In genomic region chr5:118421884-118422821, GRCm38 (mm10) we compare ENCODE assay signal across 7 mouse cellular contexts.
DNase-seq lines count a peak whose midpoint lies in the region; ATAC-seq lines count a peak whose summit lies in the region.

No protein-coding gene starts in this region.

- no peaks in the 10 kb centered on the region for H3K9me3 ChIP-seq in kidney, embryonic 14.5 days (ENCODE audit: control insufficient read depth, low read length)
- no peaks in the 10 kb centered on the region for H3K9me3 ChIP-seq in limb, embryonic 11.5 days (ENCODE audit: control insufficient read depth, low read length)
- H3K9me3 ChIP-seq in neural tube, embryonic 15.5 days (replicated peaks), result no peaks in the 10 kb centered on the region

- H3K27ac ChIP-seq in kidney, embryonic 14.5 days (ENCODE audit: low read depth, low read length), result no peak overlapping the region
- H3K27ac ChIP-seq in limb, embryonic 11.5 days (replicated peaks; ENCODE audit: low read depth, low read length), result peak overlapping the region; percentile 70
- H3K27ac ChIP-seq in neural tube, embryonic 15.5 days (replicated peaks), result peak overlapping the region; percentile 81

- peak; percentile 61; the same call in 1 of the 2 replicates for ATAC-seq in kidney, embryonic 14.5 days (ENCODE audit: low FRiP score, low TSS enrichment)
- ATAC-seq in limb, embryonic 11.5 days (ENCODE audit: insufficient number of reproducible peaks, low FRiP score, low TSS enrichment, low read depth), result peak; percentile 74
- peak; percentile 88 for ATAC-seq in neural tube, embryonic 15.5 days (ENCODE audit: low FRiP score)

- peak overlapping the region; percentile 8; the same call in 1 of the 2 replicates for H3K4me2 ChIP-seq in kidney, embryonic 14.5 days (replicated peaks; ENCODE audit: low read depth, low read length)
- H3K4me2 ChIP-seq in limb, embryonic 11.5 days (ENCODE audit: low read depth, severe bottlenecking), result peak overlapping the region; percentile 38
- H3K4me2 ChIP-seq in neural tube, embryonic 15.5 days, result peak overlapping the region; percentile 63

- no peaks in the 10 kb centered on the region for H3K36me3 ChIP-seq in kidney, embryonic 14.5 days (ENCODE audit: control insufficient read depth, insufficient read depth, low read length)
- H3K36me3 ChIP-seq in limb, embryonic 11.5 days (ENCODE audit: control insufficient read depth, insufficient read depth, low read length), result no peaks in the 10 kb centered on the region
- no peaks in the 10 kb centered on the region for H3K36me3 ChIP-seq in neural tube, embryonic 15.5 days

- no peaks in the 10 kb centered on the region for H3K27me3 ChIP-seq in kidney, embryonic 14.5 days (ENCODE audit: control insufficient read depth, insufficient read depth, low read length)
- no peaks in the 10 kb centered on the region for H3K27me3 ChIP-seq in limb, embryonic 11.5 days (ENCODE audit: control insufficient read depth, insufficient read depth, low read length)
- no peaks in the 10 kb centered on the region for H3K27me3 ChIP-seq in neural tube, embryonic 15.5 days (replicated peaks)

- H3K9ac ChIP-seq in kidney, embryonic 14.5 days (ENCODE audit: low read depth, low read length), result no peak overlapping the region
- no peak overlapping the region for H3K9ac ChIP-seq in limb, embryonic 11.5 days (ENCODE audit: low read length)
- H3K9ac ChIP-seq in neural tube, embryonic 15.5 days (replicated peaks), result peak overlapping the region; percentile 44; the same call in 1 of the 2 replicates

- peak; percentile 92 for DNase-seq in brain, adult 2 months (ENCODE audit: low read depth, low spot score)
- DNase-seq in cerebellum, postnatal 14 days, result peak; percentile 82 to 84
- peak; percentile 59 to 82 for DNase-seq in frontal cortex, postnatal 10 days (ENCODE audit: low spot score in 2 of 2)
- peak; percentile 67 for DNase-seq in limb, embryonic 11.5 days (ENCODE audit: low spot score)
- DNase-seq in thymus, adult 18-20 months, result no peak

- WGBS in kidney, embryonic 14.5 days, result 49% methylated on average over 32 of the region's 32 CpGs
- WGBS in limb, embryonic 11.5 days, result 37% methylated on average over 32 of the region's 32 CpGs
- WGBS in neural tube, embryonic 15.5 days, result 42% methylated on average over 32 of the region's 32 CpGs

- no peak overlapping the region for H3K4me3 ChIP-seq in kidney, embryonic 14.5 days (ENCODE audit: low read length)
- H3K4me3 ChIP-seq in limb, embryonic 11.5 days (ENCODE audit: low read depth, low read length), result peak overlapping the region; percentile 10; the same call in 1 of the 2 replicates
- H3K4me3 ChIP-seq in neural tube, embryonic 15.5 days (replicated peaks), result peak overlapping the region; percentile 28

- peaks cover 5% of the 10 kb centered on the region; the same call in 1 of the 2 replicates for H3K4me1 ChIP-seq in kidney, embryonic 14.5 days (ENCODE audit: control insufficient read depth, insufficient read depth, low read length)
- peaks cover 9% of the 10 kb centered on the region for H3K4me1 ChIP-seq in limb, embryonic 11.5 days (ENCODE audit: control insufficient read depth, insufficient read depth, low read length)
- peaks cover 15% of the 10 kb centered on the region for H3K4me1 ChIP-seq in neural tube, embryonic 15.5 days

Comparison
In these comparisons a context has a peak if more than half of its experiments do, and no peak if none do; other contexts are left out.
1. DNase-seq: peak in brain, adult 2 months (single experiment), cerebellum, postnatal 14 days (2 of 2), frontal cortex, postnatal 10 days (2 of 2) and limb, embryonic 11.5 days (single experiment); none in thymus, adult 18-20 months (0 of 2).
2. H3K4me2 ChIP-seq: peak in every context shown above with its lines; median percentile 63 in neural tube, embryonic 15.5 days; 38 in limb, embryonic 11.5 days; 8 in kidney, embryonic 14.5 days.
3. Peak in every context shown above with its lines, with median percentiles within 50 percentile points of each other: ATAC-seq.